Mouse (Mus musculus) T-helper 17 cell (primary cell): ENCODE results near the gene Tex19.1.

Experiments
- in situ Hi-C, 2 experiments: fragments of 300-600 bp; cut with MboI, MseI; formaldehyde crosslinking; loops; 1 replicate in 1 of 2; 2 replicates in 1 of 2; pipeline ENCODE4 v1.15.1; 2025; ENCODE audit warnings: high pct_unique_total_duplicates in 2 of 2

The Tex19.1 gene

GRCm38 (mm10) chr11:121138732-121139131 is 7.2 kb upstream of the Tex19.1 start:
- in situ Hi-C loops: loop anchor here in 1 of 2 experiments (10.0 kb wide), 1 partner anchor 1614 kb away; no protein-coding TSS in a partner anchor

GRCm38 (mm10) chr11:121143325-121144015 is 2.5 kb upstream of the Tex19.1 start:
- in situ Hi-C loops: no loop called here

- in situ Hi-C loops: no loop called here
Measured at GRCm38 (mm10) chr11:121148193-121148592, 2.2 kb downstream of the Tex19.1 start.

GRCm38 (mm10) chr11:121154203-121154602 is 8.3 kb downstream of the Tex19.1 start:
- in situ Hi-C loops: loop anchor here in 1 of 2 experiments (5.0 kb wide), 1 partner anchor 48 kb away; the partner anchor contains the start of genes Hexdc and Ogfod3

- in situ Hi-C loops: no loop called here
Measured at GRCm38 (mm10) chr11:121156411-121156891, 10.5 kb downstream of the Tex19.1 start.

- in situ Hi-C loops: no loop called here
Measured at GRCm38 (mm10) chr11:121159971-121160370, 14.0 kb downstream of the Tex19.1 start, which contains the start of gene Uts2r. Uts2r (plus strand) TSS chr11:121160271.

GRCm38 (mm10) chr11:121160636-121161346 is 14.8 kb downstream of the Tex19.1 start:
- in situ Hi-C loops: no loop called here

GRCm38 (mm10) chr11:121163751-121164150 is 17.8 kb downstream of the Tex19.1 start:
- in situ Hi-C loops: no loop called here

- in situ Hi-C loops: no loop called here
Measured at GRCm38 (mm10) chr11:121173203-121173602, 27.3 kb downstream of the Tex19.1 start.

- in situ Hi-C loops: no loop called here
Measured at GRCm38 (mm10) chr11:121174234-121174633, 28.3 kb downstream of the Tex19.1 start.

GRCm38 (mm10) chr11:121176285-121177270 is 30.6 kb downstream of the Tex19.1 start:
- in situ Hi-C loops: no loop called here

GRCm38 (mm10) chr11:121189681-121190080 is 43.7 kb downstream of the Tex19.1 start:
- in situ Hi-C loops: no loop called here

GRCm38 (mm10) chr11:121192742-121193141 is 46.8 kb downstream of the Tex19.1 start:
- in situ Hi-C loops: no loop called here

GRCm38 (mm10) chr11:121193415-121193814 is 47.5 kb downstream of the Tex19.1 start:
- in situ Hi-C loops: no loop called here
